Mouse (Mus musculus): ENCODE data around the gene Tescl.

- TF ChIP-seq EP300 (IDR thresholded peaks at IDR 0.05; ENCODE audit: low read depth) (no peak), CTCF (IDR thresholded peaks at IDR 0.05; ENCODE audit: low read depth) (no peak)
Observed at GRCm38 (mm10) chr7:24359269-24359668, 25.5 kb upstream of the Tescl start.
